Mouse (Mus musculus) heart, embryonic 11.5 days (tissue): Measurements from ENCODE around the gene Fah. TPM values are rescaled to one million over a fixed set of nuclear protein-coding genes. Genes with fewer than 3 reads are reported as not detected.

Experiments
- ATAC-seq: fragments of 200-750 bp; cut with Nextera tagmentation; replicated peaks from 2 replicates; pipeline ENCODE4 v1.8.0; 2017; ENCODE audit warnings: moderate library complexity; ENCODE audit not compliant: insufficient number of reproducible peaks, low FRiP score, low TSS enrichment
- H3K27ac ChIP-seq: fragments of 300-500 bp; sonication (generic); 2 replicates; pipeline ENCODE4 v1.5.1; 2014; ENCODE audit warnings: mild to moderate bottlenecking, low read depth, low read length
- H3K27me3 ChIP-seq: fragments of 300-500 bp; sonication (generic); 2 replicates; pipeline ENCODE4 v1.6.1; 2014; ENCODE audit warnings: mild to moderate bottlenecking, low read length, mixed read lengths; ENCODE audit not compliant: control insufficient read depth, insufficient read depth
- H3K36me3 ChIP-seq: fragments of 300-500 bp; sonication (generic); 2 replicates; pipeline ENCODE4 v1.6.1; 2014; ENCODE audit warnings: mild to moderate bottlenecking, low read length, moderate library complexity, mixed read lengths; ENCODE audit not compliant: control insufficient read depth, insufficient read depth
- H3K4me1 ChIP-seq: fragments of 300-500 bp; sonication (generic); 2 replicates; pipeline ENCODE4 v1.6.1; 2014; ENCODE audit warnings: low read length; ENCODE audit not compliant: control insufficient read depth, insufficient read depth
- H3K4me2 ChIP-seq: fragments of 300-500 bp; sonication (generic); 2 replicates; pipeline ENCODE4 v1.6.1; 2014; ENCODE audit warnings: mild to moderate bottlenecking, moderate library complexity
- H3K4me3 ChIP-seq: fragments of 300-500 bp; sonication (generic); 2 replicates; pipeline ENCODE4 v1.5.1; 2014; ENCODE audit warnings: low read depth, low read length
- H3K9ac ChIP-seq: fragments of 300-500 bp; sonication (generic); 2 replicates; pipeline ENCODE4 v1.6.1; 2014; ENCODE audit warnings: mild to moderate bottlenecking, low read depth, low read length, moderate library complexity
- H3K9me3 ChIP-seq: fragments of 300-500 bp; sonication (generic); replicated peaks from 2 replicates; pipeline ENCODE4 v1.6.1; 2016; ENCODE audit warnings: low read length; ENCODE audit not compliant: control insufficient read depth
- WGBS: fragments of 180-500 bp; shearing (Covaris S2); extraction: QIAGEN DNeasy Blood & Tissue Kit; methylation state at CpG from one replicate; pipeline ENCODE4 v1.1.7; 2014; ENCODE audit not compliant: insufficient replicate concordance; 5-methylcytosine and 5-hydroxymethylcytosine counted together
- polyA plus RNA-seq: library from polyadenylated mRNA; unstranded; fragments of >200 nt; fragmentation: Nextera tagmentation; extraction: Ambion mirVana; gene quantifications from 2 replicates; pipeline ENCODE4 v1.2.1, GENCODE M21; 2014

The Fah gene
- polyA plus RNA-seq, 1 experiment from 2014 or later = 11.2 TPM

- Histone ChIP-seq H3K4me2 (no peak overlapping the region), H3K27ac (no peak overlapping the region), H3K9me3 (no peaks in the 10 kb centered on the region), H3K27me3 (no peaks in the 10 kb centered on the region), H3K9ac (no peak overlapping the region), H3K4me1 (no peaks in the 10 kb centered on the region), H3K36me3 (no peaks in the 10 kb centered on the region), H3K4me3 (no peak overlapping the region)
- WGBS = 70% methylated on average over 3 of the region's 3 CpGs
- ATAC-seq = no peak
Measured at GRCm38 (mm10) chr7:84557332-84557731, 49.2 kb downstream of the Fah start.

DNA sequence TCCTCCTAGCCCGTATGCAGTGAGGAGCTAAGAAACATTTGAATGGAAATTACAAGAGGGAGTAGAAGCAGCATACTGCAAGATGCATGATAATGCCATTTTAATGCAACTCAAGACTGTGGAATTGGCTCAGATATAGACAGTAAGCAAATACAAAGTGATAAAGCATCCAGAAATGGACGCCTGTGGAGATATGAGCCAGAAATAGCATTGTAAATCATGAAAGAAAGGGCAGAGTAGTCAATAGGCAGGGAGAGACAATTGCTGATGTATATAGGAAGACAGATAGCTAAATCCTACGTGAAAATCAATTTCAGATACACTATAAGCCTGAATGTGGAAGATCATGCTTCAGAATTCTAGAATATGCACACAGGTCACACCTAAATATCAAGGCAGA lies 51.2 kb downstream of the Fah start:
- Histone ChIP-seq H3K4me3 (no peak overlapping the region), H3K9ac (no peak overlapping the region), H3K36me3 (no peaks in the 10 kb centered on the region), H3K4me2 (no peak overlapping the region), H3K9me3 (no peaks in the 10 kb centered on the region), H3K27ac (no peak overlapping the region), H3K27me3 (no peaks in the 10 kb centered on the region), H3K4me1 (no peaks in the 10 kb centered on the region)
- WGBS = 58% methylated on average over 3 of the region's 3 CpGs
- no peak for ATAC-seq

- Histone ChIP-seq H3K9me3 (no peaks in the 10 kb centered on the region), H3K4me1 (no peaks in the 10 kb centered on the region), H3K9ac (no peak overlapping the region), H3K27ac (no peak overlapping the region), H3K4me3 (no peak overlapping the region), H3K36me3 (no peaks in the 10 kb centered on the region), H3K27me3 (no peaks in the 10 kb centered on the region), H3K4me2 (no peak overlapping the region)
- 84% methylated on average over 2 of the region's 2 CpGs for WGBS
- ATAC-seq = no peak
Measured at GRCm38 (mm10) chr7:84551472-84551871, 55.0 kb downstream of the Fah start.

- ATAC-seq = no peak
- Histone ChIP-seq H3K4me3 (no peak overlapping the region), H3K4me1 (no peaks in the 10 kb centered on the region), H3K4me2 (no peak overlapping the region), H3K9ac (no peak overlapping the region), H3K9me3 (no peaks in the 10 kb centered on the region), H3K27me3 (no peaks in the 10 kb centered on the region), H3K27ac (no peak overlapping the region), H3K36me3 (no peaks in the 10 kb centered on the region)
- WGBS = 74% methylated on average over 4 of the region's 4 CpGs
Measured at GRCm38 (mm10) chr7:84546667-84547066, 59.9 kb downstream of the Fah start.

- no peaks in the 10 kb centered on the region for H3K36me3 ChIP-seq
- no peak overlapping the region for H3K4me2 ChIP-seq
- H3K27me3 ChIP-seq = no peaks in the 10 kb centered on the region
- no peak overlapping the region for H3K4me3 ChIP-seq
- H3K9me3 ChIP-seq = no peaks in the 10 kb centered on the region
- WGBS = 76% methylated on average over 4 of the region's 4 CpGs
- H3K27ac ChIP-seq = no peak overlapping the region
- H3K4me1 ChIP-seq = no peaks in the 10 kb centered on the region
- ATAC-seq = no peak
- H3K9ac ChIP-seq = no peak overlapping the region
Measured at GRCm38 (mm10) chr7:84544946-84545345, 61.6 kb downstream of the Fah start.

Other genes starting within 250 kb of the Fah start
- 3.1 and 3.2 TPM in 2 replicates for gene Arnt2, start 196.5 kb downstream of the Fah start, polyA plus RNA-seq
- 0.09 and 0.10 TPM in 2 replicates for gene Gm2115, start 77.8 kb downstream of the Fah start, polyA plus RNA-seq
- gene Zfand6, start 83.2 kb upstream of the Fah start, polyA plus RNA-seq = 169 and 175 TPM in 2 replicates
- gene Olfr291, start 246.8 kb upstream of the Fah start, polyA plus RNA-seq = not detected in 2 replicates